Mouse (Mus musculus) heart, postnatal 4 days (tissue): ENCODE measurements around the gene Ankrd34a. TPM values are rescaled to one million over a fixed set of nuclear protein-coding genes. Genes with fewer than 3 reads are reported as not detected.
A peak's percentile ranks its signal among the peaks of the same experiment; 100 is the strongest.

Experiments
- DNase-seq: peaks from one replicate; pipeline ENCODE4 v3.0.0; 2021
- total RNA-seq, 2 experiments: library from RNA; stranded (reverse); gene quantifications; 2 replicates each; pipeline ENCODE4 v1.2.3; 2021

Gene Ankrd34a
- total RNA-seq, 2 experiments from 2014 or later: 1.8 to 3.1 TPM

GRCm38 (mm10) chr3:96623201-96623600 is 26.8 kb downstream of the Ankrd34a start:
- DNase-seq: no peak

DNA sequence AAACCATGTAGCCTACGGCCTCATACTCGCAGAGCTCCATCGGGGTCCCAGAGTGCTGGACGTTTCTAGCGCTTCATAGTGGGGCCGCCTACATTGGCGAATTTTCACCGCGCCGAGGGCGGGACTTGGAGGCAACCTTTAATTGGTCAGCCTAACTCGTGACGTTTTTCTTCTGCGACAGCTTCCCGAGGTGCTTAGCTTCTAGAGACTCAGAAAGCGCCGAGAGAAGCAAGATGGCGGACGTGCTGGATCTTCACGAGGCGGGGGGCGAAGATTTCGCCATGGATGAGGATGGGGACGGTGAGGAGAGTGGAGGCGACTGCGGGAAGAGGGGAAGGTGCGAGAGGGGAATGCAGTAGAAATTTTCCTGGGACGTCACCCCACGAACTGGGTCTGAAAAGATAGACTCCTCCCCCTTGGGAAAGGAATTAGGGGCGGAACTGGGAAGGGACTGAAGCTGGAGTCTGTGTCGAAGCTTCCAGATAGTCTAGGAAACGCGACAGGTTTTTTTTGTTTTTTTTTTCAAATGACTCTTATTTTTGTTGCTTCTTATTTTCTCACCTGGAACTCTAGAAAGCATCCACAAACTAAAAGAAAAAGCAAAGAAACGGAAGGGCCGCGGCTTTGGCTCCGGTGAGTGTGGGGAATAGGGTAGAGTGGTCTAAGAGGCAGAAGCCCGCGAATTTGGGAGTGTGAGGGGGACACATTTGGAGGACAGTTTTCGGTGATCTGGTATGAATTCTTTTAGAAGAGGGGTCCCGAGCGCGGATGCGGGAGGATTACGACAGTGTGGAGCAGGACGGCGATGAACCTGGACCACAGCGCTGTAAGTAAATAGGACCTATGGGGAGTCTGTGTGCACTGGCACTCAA is 33.5 kb downstream of the Ankrd34a start, which contains the start of gene Rbm8a:
TSS of gene Rbm8a (plus strand) at position 205 of the 872 bp plus-strand sequence.
- peak; percentile 97 for DNase-seq

GRCm38 (mm10) chr3:96632058-96632457 is 35.6 kb downstream of the Ankrd34a start:
- DNase-seq: no peak

DNA sequence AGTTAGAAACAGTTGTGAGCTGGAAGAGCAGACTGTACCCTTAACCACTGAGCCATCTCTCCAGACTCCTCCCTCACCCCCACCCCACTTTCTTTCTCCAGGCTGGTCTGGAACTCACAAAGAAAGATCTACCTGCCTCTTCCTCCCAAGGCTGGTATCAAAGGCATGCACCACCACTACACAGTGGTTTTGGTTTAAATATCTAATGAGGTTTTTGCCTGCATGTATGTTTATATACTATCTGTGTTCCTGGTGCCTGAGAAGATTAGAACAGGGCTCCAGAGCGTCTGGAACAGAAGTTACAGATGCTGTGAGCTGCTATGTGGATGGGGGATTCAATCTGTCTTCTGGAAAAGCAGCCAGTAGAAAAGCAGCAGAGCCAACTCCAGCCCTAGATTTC is 37.6 kb downstream of the Ankrd34a start:
- DNase-seq: no peak

DNA sequence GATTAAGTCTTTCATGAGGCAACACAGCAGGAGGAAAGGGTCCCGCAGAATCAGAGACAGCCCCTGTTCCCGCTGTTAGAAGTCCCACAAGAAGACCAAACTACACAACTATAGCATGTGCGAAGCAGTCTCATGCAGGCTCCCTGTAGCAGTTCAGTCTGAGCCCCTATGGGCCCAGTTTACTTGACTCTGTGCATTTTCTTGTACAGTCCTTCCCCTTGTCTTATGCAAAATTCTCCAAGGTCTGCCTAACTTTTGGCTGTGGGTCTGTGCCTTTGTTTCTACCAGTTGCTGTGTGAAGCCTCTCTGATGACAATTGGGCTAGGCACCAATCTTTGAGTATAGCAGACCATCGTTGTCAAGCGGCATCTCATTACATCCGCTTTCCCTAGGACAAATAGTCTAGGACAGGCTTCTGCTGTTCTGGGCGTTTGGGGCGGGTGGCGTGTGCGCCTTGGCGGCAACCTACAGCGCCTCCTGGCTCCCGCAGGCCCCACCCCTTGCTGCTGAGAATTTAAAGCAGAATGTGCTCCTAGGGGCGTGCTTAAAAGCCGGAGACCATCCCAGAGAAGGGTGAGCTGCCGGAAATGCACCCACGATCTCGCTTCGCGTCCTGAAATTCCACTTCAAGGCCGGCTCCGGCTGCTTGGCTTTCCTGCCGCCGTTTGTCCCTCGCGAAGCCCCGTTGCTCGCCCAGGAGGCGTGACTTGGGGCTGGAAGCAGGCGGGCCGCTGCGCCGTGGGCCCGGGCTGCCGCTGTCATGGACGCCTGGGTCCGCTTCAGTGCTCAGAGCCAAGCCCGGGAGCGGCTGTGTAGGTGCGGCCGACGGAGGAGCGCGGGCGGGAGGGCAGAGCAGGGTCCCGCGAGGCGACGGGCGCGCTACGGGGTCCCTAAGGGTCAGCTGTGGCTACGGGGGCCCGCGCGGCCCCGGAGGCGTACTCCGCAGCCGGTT is 38.8 kb downstream of the Ankrd34a start, which contains the start of the genes Pex11b and Gm42957:
TSS of gene Pex11b (plus strand) at position 449 of the 952 bp plus-strand sequence.
TSS of gene Gm42957 (plus strand) at position 547 of the 952 bp plus-strand sequence.
- peak; percentile 90 for DNase-seq

DNA sequence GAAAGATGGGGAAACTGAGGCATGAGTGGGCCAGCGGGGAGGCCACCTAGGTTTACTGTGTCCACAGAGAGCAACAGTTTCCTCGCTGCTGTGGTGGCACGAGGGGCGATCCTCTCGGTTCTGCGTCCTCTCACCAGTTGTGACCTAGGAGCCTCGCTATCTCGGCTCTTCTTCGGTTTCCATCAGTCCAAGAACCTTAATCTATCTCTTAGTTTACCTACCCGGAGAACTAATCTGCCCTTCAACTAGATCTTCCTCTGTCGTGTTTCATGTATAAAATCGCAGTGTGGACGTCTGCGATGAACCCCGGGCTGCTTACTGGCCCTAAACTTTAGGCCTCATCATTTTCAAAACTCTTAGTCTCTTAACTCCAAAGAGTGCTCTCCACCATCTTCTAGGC is 39.5 kb downstream of the Ankrd34a start:
- DNase-seq: no peak

GRCm38 (mm10) chr3:96636448-96636847 is 40.0 kb downstream of the Ankrd34a start:
- no peak for DNase-seq

GRCm38 (mm10) chr3:96639219-96639618 is 42.8 kb downstream of the Ankrd34a start:
- peak; percentile 69 for DNase-seq

GRCm38 (mm10) chr3:96645018-96645649 is 48.7 kb downstream of the Ankrd34a start, which contains the start of gene Itga10:
TSS of gene Itga10 (plus strand) at chr3:96645584.
- peak; percentile 65 for DNase-seq

DNA sequence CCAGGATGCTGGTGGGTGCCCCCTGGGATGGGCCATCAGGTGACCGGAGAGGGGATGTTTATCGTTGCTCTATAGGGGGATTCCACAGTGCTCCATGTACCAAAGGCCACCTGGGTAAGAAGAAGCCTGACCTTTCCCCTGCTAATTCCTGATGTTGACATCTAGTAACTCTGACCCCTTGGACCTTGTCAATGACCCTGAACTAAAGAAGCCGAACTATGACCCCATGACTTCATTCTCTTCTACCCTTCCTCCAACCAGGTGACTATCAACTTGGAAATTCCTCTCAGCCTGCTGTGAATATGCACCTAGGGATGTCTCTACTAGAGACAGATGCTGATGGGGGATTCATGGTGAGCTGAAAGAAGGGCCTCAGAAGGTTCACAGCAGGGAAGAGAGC is 50.9 kb downstream of the Ankrd34a start:
- DNase-seq: no peak

Other genes starting within 250 kb of the Ankrd34a start
- under 1 TPM in 1 of 2 experiments, not detected in 1; 0.50 TPM for gene BC107364, start 144.3 kb upstream of the Ankrd34a start, total RNA-seq
- gene Hfe2, start 71.5 kb upstream of the Ankrd34a start, total RNA-seq: 10 to 100 TPM; 95.6 to 97.0 TPM
- 100 to 1,000 TPM; 286 to 331 TPM for gene Txnip, start 38.7 kb upstream of the Ankrd34a start, total RNA-seq
- gene Gm16253, start 19.7 kb upstream of the Ankrd34a start, total RNA-seq: 1 to 10 TPM; 2.5 to 2.9 TPM
- gene Polr3gl, start 2.5 kb upstream of the Ankrd34a start, total RNA-seq: 10 to 100 TPM; 20.4 to 24.0 TPM
- 10 to 100 TPM; 53.1 to 56.6 TPM for gene Lix1l, start 4.5 kb downstream of the Ankrd34a start, total RNA-seq
- gene Rbm8a, start 33.3 kb downstream of the Ankrd34a start, total RNA-seq: 10 to 100 TPM; 56.4 to 57.0 TPM
- gene Pex11b, start 38.7 kb downstream of the Ankrd34a start, total RNA-seq: 10 to 100 TPM; 26.4 to 26.8 TPM
- gene Gm42957, start 38.8 kb downstream of the Ankrd34a start, total RNA-seq: under 1 TPM; 0.18 to 0.21 TPM
- gene Itga10, start 48.9 kb downstream of the Ankrd34a start, total RNA-seq: 1 to 10 TPM; 1.0 to 1.3 TPM
- gene Ankrd35, start 73.5 kb downstream of the Ankrd34a start, total RNA-seq: under 1 TPM; 0.14 to 0.19 TPM
- 10 to 100 TPM; 23.6 to 27.3 TPM for gene Pias3, start 99.7 kb downstream of the Ankrd34a start, total RNA-seq
- gene Nudt17, start 111.9 kb downstream of the Ankrd34a start, total RNA-seq: 1 to 10 TPM; 3.5 to 3.6 TPM
- gene Polr3c, start 131.0 kb downstream of the Ankrd34a start, total RNA-seq: 10 to 100 TPM; 26.1 to 27.3 TPM
- gene Rnf115, start 131.0 kb downstream of the Ankrd34a start, total RNA-seq: 10 to 100 TPM; 25.3 to 25.6 TPM
- under 1 TPM; 0.16 to 0.29 TPM for gene Pdzk1, start 232.6 kb downstream of the Ankrd34a start, total RNA-seq
- not detected for gene Cd160, start 232.7 kb downstream of the Ankrd34a start, total RNA-seq